Mouse (Mus musculus) heart, embryonic 14.5 days (tissue): Measurements from ENCODE around the gene Nfatc3. TPM values are rescaled to one million over a fixed set of nuclear protein-coding genes. Genes with fewer than 3 reads are reported as not detected.

Experiments
- ATAC-seq: fragments of 200-750 bp; cut with Nextera tagmentation; 2 replicates; pipeline ENCODE4 v1.8.0; 2017; ENCODE audit warnings: low read depth, moderate TSS enrichment; ENCODE audit not compliant: insufficient number of reproducible peaks, insufficient read depth, low FRiP score
- H3K27ac ChIP-seq, 2 experiments: fragments of 200-500 bp in 1 of 2; fragments of 300-500 bp in 1 of 2; sonication (generic) in 1 of 2; replicated peaks in 1 of 2; 2 replicates each; pipeline ENCODE4 v1.5.1; 2012 to 2014; ENCODE audit warnings: low read depth in 2 of 2, low read length in 2 of 2, control low read depth in 1 of 2, mild to moderate bottlenecking in 1 of 2, mixed read lengths in 1 of 2; ENCODE audit not compliant: control insufficient read depth in 1 of 2, insufficient read depth in 1 of 2
- H3K27me3 ChIP-seq: fragments of 300-500 bp; sonication (generic); 2 replicates; pipeline ENCODE4 v1.6.1; 2014; ENCODE audit warnings: mild to moderate bottlenecking, low read length, control low read depth; ENCODE audit not compliant: control insufficient read depth, insufficient read depth
- H3K36me3 ChIP-seq: fragments of 300-500 bp; sonication (generic); 2 replicates; pipeline ENCODE4 v1.6.1; 2014; ENCODE audit warnings: mild to moderate bottlenecking, control low read depth, low read length, mixed read lengths; ENCODE audit not compliant: control insufficient read depth, insufficient read depth
- H3K4me1 ChIP-seq, 2 experiments: fragments of 200-500 bp in 1 of 2; fragments of 300-500 bp in 1 of 2; sonication (generic) in 1 of 2; 2 replicates each; pipeline ENCODE4 v1.6.1; 2012 to 2014; ENCODE audit warnings: low read length in 2 of 2, control low read depth in 1 of 2, mixed read lengths in 1 of 2; ENCODE audit not compliant: control insufficient read depth in 2 of 2, insufficient read depth in 2 of 2
- H3K4me2 ChIP-seq: fragments of 300-500 bp; sonication (generic); 2 replicates; pipeline ENCODE4 v1.6.1; 2014; ENCODE audit warnings: mild to moderate bottlenecking, low read length
- H3K4me3 ChIP-seq, 2 experiments: fragments of 200-500 bp in 1 of 2; fragments of 300-500 bp in 1 of 2; sonication (generic) in 1 of 2; 2 replicates each; pipeline ENCODE4 v1.5.1; 2012 to 2014; ENCODE audit warnings: low read length in 2 of 2, mild to moderate bottlenecking in 2 of 2, control low read depth in 1 of 2, low read depth in 1 of 2, moderate library complexity in 1 of 2; ENCODE audit not compliant: control insufficient read depth in 1 of 2, insufficient read depth in 1 of 2
- H3K9ac ChIP-seq: fragments of 300-500 bp; sonication (generic); 2 replicates; pipeline ENCODE4 v1.6.1; 2014; ENCODE audit warnings: mild to moderate bottlenecking, low read length
- H3K9me3 ChIP-seq: fragments of 300-500 bp; sonication (generic); 2 replicates; pipeline ENCODE4 v1.6.1; 2016; ENCODE audit warnings: low read length, control low read depth; ENCODE audit not compliant: control insufficient read depth
- WGBS: fragments of 180-500 bp; shearing (Covaris S2); extraction: QIAGEN DNeasy Blood & Tissue Kit; methylation state at CpG from one replicate; pipeline ENCODE4 v1.1.7; 2014; 5-methylcytosine and 5-hydroxymethylcytosine counted together
- polyA plus RNA-seq: library from polyadenylated mRNA; unstranded; fragments of >200 nt; fragmentation: Nextera tagmentation; extraction: Ambion mirVana; gene quantifications from 2 replicates; pipeline ENCODE4 v1.2.1, GENCODE M21; 2014

The Nfatc3 gene
- polyA plus RNA-seq, 1 experiment from 2014 or later: 4.7 TPM

- no peak overlapping the region for H3K27ac ChIP-seq
- no peak overlapping the region for H3K4me2 ChIP-seq
- ATAC-seq: no peak
- no peaks in the 10 kb centered on the region for H3K4me1 ChIP-seq
- H3K36me3 ChIP-seq: peaks cover 20% of the 10 kb centered on the region
- H3K4me3 ChIP-seq: no peak overlapping the region
- H3K9ac ChIP-seq: no peak overlapping the region
- no peaks in the 10 kb centered on the region for H3K27me3 ChIP-seq
- 76% methylated on average over 5 of the region's 5 CpGs for WGBS
- H3K9me3 ChIP-seq: no peaks in the 10 kb centered on the region
Measured at GRCm38 (mm10) chr8:106047854-106048630, 10.6 kb upstream of the Nfatc3 start.

DNA sequence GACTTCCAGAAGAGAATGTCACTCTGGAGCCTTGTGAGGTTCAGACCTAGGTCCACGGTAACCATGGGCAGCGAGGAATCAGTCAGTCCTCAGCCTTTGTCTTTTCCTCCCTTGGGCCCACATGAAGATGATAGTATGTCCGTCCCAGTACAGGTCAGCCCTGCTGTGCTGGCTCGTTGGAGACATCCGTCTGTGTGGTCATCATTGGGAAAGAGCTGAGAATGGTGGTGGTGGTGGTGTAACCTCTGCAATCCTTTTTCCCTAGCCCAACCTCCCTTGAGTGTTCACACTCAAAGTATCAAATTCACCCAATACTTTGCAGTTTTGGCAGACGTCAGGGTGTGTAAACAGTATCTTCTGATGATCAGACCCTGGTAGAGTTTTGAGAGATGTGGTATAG, 8.8 kb upstream of the Nfatc3 start:
- H3K27me3 ChIP-seq: no peaks in the 10 kb centered on the region
- no peak overlapping the region for H3K27ac ChIP-seq
- no peak for ATAC-seq
- H3K9me3 ChIP-seq: no peaks in the 10 kb centered on the region
- WGBS: 87% methylated on average over 6 of the region's 6 CpGs
- no peak overlapping the region for H3K4me2 ChIP-seq
- no peaks in the 10 kb centered on the region for H3K4me1 ChIP-seq
- H3K9ac ChIP-seq: no peak overlapping the region
- peaks cover 35% of the 10 kb centered on the region for H3K36me3 ChIP-seq
- no peak overlapping the region for H3K4me3 ChIP-seq

- Histone ChIP-seq H3K36me3 (peaks cover 35% of the 10 kb centered on the region), H3K4me3 (no peak overlapping the region), H3K4me1 (no peaks in the 10 kb centered on the region), H3K9ac (no peak overlapping the region), H3K27me3 (no peaks in the 10 kb centered on the region), H3K27ac (no peak overlapping the region), H3K4me2 (no peak overlapping the region), H3K9me3 (no peaks in the 10 kb centered on the region)
- 84% methylated on average over 3 of the region's 3 CpGs for WGBS
- no peak for ATAC-seq
Measured at GRCm38 (mm10) chr8:106051068-106051467, 7.6 kb upstream of the Nfatc3 start.

GRCm38 (mm10) chr8:106052510-106053089, 6.0 kb upstream of the Nfatc3 start:
- H3K9me3 ChIP-seq: no peaks in the 10 kb centered on the region
- ATAC-seq: no peak
- H3K27ac ChIP-seq: no peak overlapping the region
- H3K4me2 ChIP-seq: no peak overlapping the region
- 85% methylated on average over 9 of the region's 9 CpGs for WGBS
- H3K4me1 ChIP-seq: no peaks in the 10 kb centered on the region
- H3K36me3 ChIP-seq: peaks cover 35% of the 10 kb centered on the region
- H3K27me3 ChIP-seq: no peaks in the 10 kb centered on the region
- no peak overlapping the region for H3K4me3 ChIP-seq
- H3K9ac ChIP-seq: no peak overlapping the region

DNA sequence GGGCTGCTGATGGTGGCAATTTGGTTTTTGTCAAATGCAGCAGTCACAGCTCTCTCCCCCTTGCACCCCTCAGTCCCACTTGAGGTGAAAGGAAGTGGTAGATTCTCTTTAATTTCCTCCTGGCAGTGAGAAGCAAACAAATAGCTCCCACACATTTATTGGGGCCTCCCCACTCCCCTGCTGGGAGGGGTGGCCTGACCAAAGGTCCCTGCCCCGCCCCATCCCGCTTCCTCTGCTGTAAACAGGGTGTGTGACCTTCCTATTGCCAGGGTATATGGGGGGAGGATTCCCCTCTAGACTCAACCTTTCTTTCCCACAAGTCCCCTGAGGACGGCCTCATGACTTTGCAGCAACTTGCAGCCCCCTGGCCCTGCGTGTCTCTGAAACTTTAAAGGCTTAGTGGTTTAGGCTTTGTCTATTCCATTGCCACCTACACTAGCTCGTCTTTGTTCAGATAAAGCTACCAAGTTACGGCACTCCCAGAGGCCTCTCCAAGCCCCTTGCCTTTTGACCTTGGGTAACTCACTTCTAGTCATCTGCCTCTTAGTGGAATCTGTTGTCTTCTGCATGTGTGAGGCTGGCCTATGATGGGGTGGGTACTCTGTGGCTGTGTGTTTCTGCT, 4.3 kb upstream of the Nfatc3 start:
- Histone ChIP-seq H3K9ac (no peak overlapping the region), H3K4me3 (no peak overlapping the region), H3K27me3 (no peaks in the 10 kb centered on the region), H3K27ac (no peak overlapping the region), H3K36me3 (peaks cover 35% of the 10 kb centered on the region), H3K4me2 (no peak overlapping the region), H3K4me1 (peaks cover 0 to 8% of the 10 kb centered on the region in 2 experiments; a peak in 2 of 4 replicates), H3K9me3 (no peaks in the 10 kb centered on the region)
- ATAC-seq: no peak
- WGBS: 64% methylated on average over 6 of the region's 6 CpGs

- no peak overlapping the region for H3K4me2 ChIP-seq
- 63% methylated on average over 3 of the region's 3 CpGs for WGBS
- H3K4me1 ChIP-seq: peaks cover 0 to 8% of the 10 kb centered on the region in 2 experiments; a peak in 2 of 4 replicates
- no peaks in the 10 kb centered on the region for H3K9me3 ChIP-seq
- no peak overlapping the region for H3K27ac ChIP-seq
- no peak overlapping the region for H3K4me3 ChIP-seq
- no peak for ATAC-seq
- H3K9ac ChIP-seq: no peak overlapping the region
- peaks cover 35% of the 10 kb centered on the region for H3K36me3 ChIP-seq
- H3K27me3 ChIP-seq: no peaks in the 10 kb centered on the region
Measured at GRCm38 (mm10) chr8:106055038-106055437, 3.6 kb upstream of the Nfatc3 start.

- ATAC-seq: no peak
- peaks cover 29% of the 10 kb centered on the region for H3K36me3 ChIP-seq
- peaks cover 0 to 14% of the 10 kb centered on the region in 2 experiments; a peak in 2 of 4 replicates for H3K4me1 ChIP-seq
- H3K9me3 ChIP-seq: no peaks in the 10 kb centered on the region
- WGBS: 74% methylated on average over 4 of the region's 4 CpGs
- H3K4me2 ChIP-seq: no peak overlapping the region
- H3K9ac ChIP-seq: no peak overlapping the region
- H3K4me3 ChIP-seq: no peak overlapping the region
- H3K27me3 ChIP-seq: no peaks in the 10 kb centered on the region
- no peak overlapping the region for H3K27ac ChIP-seq
Measured at GRCm38 (mm10) chr8:106056455-106056982, 2.1 kb upstream of the Nfatc3 start.
